Mouse (Mus musculus): ENCODE measurements around the gene Rnf207.

DNA sequence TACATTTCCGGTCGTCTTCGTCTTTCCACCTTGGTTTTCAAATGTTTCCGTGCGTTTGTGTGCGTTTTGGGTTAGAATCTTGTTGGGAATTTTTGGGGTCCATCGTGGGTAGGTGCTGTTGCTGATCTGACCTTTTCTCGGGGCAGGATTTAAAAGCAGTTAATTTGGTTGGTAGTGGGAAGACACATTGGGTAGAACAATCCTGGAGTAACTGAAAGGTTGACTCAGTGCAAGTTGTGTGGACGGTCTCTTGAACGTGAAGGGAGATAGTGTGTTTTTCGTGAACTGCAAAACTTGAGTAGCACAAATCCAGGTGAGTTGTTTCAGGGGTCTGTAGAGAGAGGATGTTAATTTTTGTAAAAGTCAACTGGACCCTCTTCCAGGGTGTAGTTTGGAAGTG is 7.8 kb upstream of the Rnf207 start:
- TF ChIP-seq CTCF (IDR thresholded peaks at IDR 0.05; ENCODE audit: control insufficient read depth, insufficient read depth, low read length) (no peak), POLR2A (IDR thresholded peaks at IDR 0.05; ENCODE audit: borderline replicate concordance, control insufficient read depth, low read depth, low read length) (no peak)

Data from bone marrow, adult 2 months (tissue).